Mouse (Mus musculus): ENCODE data around the gene Mapk14. TPM values are rescaled to one million over a fixed set of nuclear protein-coding genes. Genes with fewer than 3 reads are reported as not detected.
A peak's percentile ranks its signal among the peaks of the same experiment; 100 is the strongest.

Gene Mapk14
- polyA plus RNA-seq, 1 experiment from 2014 or later = 22.0 TPM

- no peak overlapping the region for H3K4me2 ChIP-seq
- H3K27me3 ChIP-seq = no peaks in the 10 kb centered on the region
- peaks cover 81% of the 10 kb centered on the region for H3K36me3 ChIP-seq
- no peaks in the 10 kb centered on the region for H3K4me1 ChIP-seq (replicated peaks)
- 65% methylated on average over 6 of the region's 6 CpGs for WGBS
- no peak overlapping the region for H3K4me3 ChIP-seq
- no peak overlapping the region for H3K27ac ChIP-seq
- H3K9ac ChIP-seq = no peak overlapping the region
- H3K9me3 ChIP-seq (replicated peaks) = no peaks in the 10 kb centered on the region
- no peak for ATAC-seq (replicated peaks; ENCODE audit: insufficient number of reproducible peaks, insufficient read depth, low FRiP score, low read depth)
These were observed 54.6 kb downstream of the Mapk14 start for GRCm38 (mm10) chr17:28745773-28746172.

- H3K36me3 ChIP-seq = peaks cover 59% of the 10 kb centered on the region
- no peak overlapping the region for H3K27ac ChIP-seq
- H3K9ac ChIP-seq = no peak overlapping the region
- no peak for ATAC-seq (replicated peaks; ENCODE audit: insufficient number of reproducible peaks, insufficient read depth, low FRiP score, low read depth)
- no peak overlapping the region for H3K4me3 ChIP-seq
- H3K4me2 ChIP-seq = no peak overlapping the region
- H3K27me3 ChIP-seq = no peaks in the 10 kb centered on the region
- no peaks in the 10 kb centered on the region for H3K4me1 ChIP-seq (replicated peaks)
- 84% methylated on average over 4 of the region's 4 CpGs for WGBS
- no peaks in the 10 kb centered on the region for H3K9me3 ChIP-seq (replicated peaks)
These were observed 56.9 kb downstream of the Mapk14 start for GRCm38 (mm10) chr17:28748001-28748400.

GRCm38 (mm10) chr17:28750580-28750979, 59.5 kb downstream of the Mapk14 start:
- no peak overlapping the region for H3K4me2 ChIP-seq
- no peak overlapping the region for H3K4me3 ChIP-seq
- ATAC-seq (replicated peaks; ENCODE audit: insufficient number of reproducible peaks, insufficient read depth, low FRiP score, low read depth) = no peak
- no peaks in the 10 kb centered on the region for H3K27me3 ChIP-seq
- no peaks in the 10 kb centered on the region for H3K9me3 ChIP-seq (replicated peaks)
- WGBS = 59% methylated on average over 6 of the region's 6 CpGs
- peaks cover 34% of the 10 kb centered on the region for H3K36me3 ChIP-seq
- no peak overlapping the region for H3K9ac ChIP-seq
- H3K27ac ChIP-seq = no peak overlapping the region
- H3K4me1 ChIP-seq (replicated peaks) = no peaks in the 10 kb centered on the region

GRCm38 (mm10) chr17:28756447-28756846, 65.3 kb downstream of the Mapk14 start:
- 65% methylated on average over 5 of the region's 5 CpGs for WGBS

GRCm38 (mm10) chr17:28757470-28757869, 66.3 kb downstream of the Mapk14 start:
- no peak overlapping the region for H3K27ac ChIP-seq
- no peak overlapping the region for H3K4me3 ChIP-seq
- no peaks in the 10 kb centered on the region for H3K9me3 ChIP-seq (replicated peaks)
- no peak overlapping the region for H3K9ac ChIP-seq
- no peak overlapping the region for H3K4me2 ChIP-seq
- no peaks in the 10 kb centered on the region for H3K36me3 ChIP-seq
- no peak for ATAC-seq (replicated peaks; ENCODE audit: insufficient number of reproducible peaks, insufficient read depth, low FRiP score, low read depth)
- H3K27me3 ChIP-seq = no peaks in the 10 kb centered on the region
- 60% methylated on average over 2 of the region's 2 CpGs for WGBS
- H3K4me1 ChIP-seq (replicated peaks) = no peaks in the 10 kb centered on the region

More at GRCm38 (mm10) chr17:28756447-28756846, 65.3 kb downstream of the Mapk14 start:
- no peak overlapping the region for H3K4me3 ChIP-seq
- ATAC-seq (replicated peaks; ENCODE audit: insufficient number of reproducible peaks, insufficient read depth, low FRiP score, low read depth) = no peak
- no peaks in the 10 kb centered on the region for H3K4me1 ChIP-seq (replicated peaks)
- H3K27me3 ChIP-seq = no peaks in the 10 kb centered on the region
- H3K36me3 ChIP-seq = no peaks in the 10 kb centered on the region
- H3K4me2 ChIP-seq = no peak overlapping the region
- no peaks in the 10 kb centered on the region for H3K9me3 ChIP-seq (replicated peaks)
- H3K27ac ChIP-seq = no peak overlapping the region
- no peak overlapping the region for H3K9ac ChIP-seq

- Histone ChIP-seq H3K4me2 (no peak overlapping the region), H3K9ac (no peak overlapping the region), H3K36me3 (no peaks in the 10 kb centered on the region), H3K27ac (no peak overlapping the region), H3K9me3 (replicated peaks) (no peaks in the 10 kb centered on the region), H3K4me3 (no peak overlapping the region), H3K4me1 (replicated peaks) (no peaks in the 10 kb centered on the region), H3K27me3 (no peaks in the 10 kb centered on the region)
- ATAC-seq (replicated peaks; ENCODE audit: insufficient number of reproducible peaks, insufficient read depth, low FRiP score, low read depth) = no peak
- 53% methylated on average over 8 of the region's 8 CpGs for WGBS
These were observed 69.7 kb downstream of the Mapk14 start for GRCm38 (mm10) chr17:28760736-28761312.

GRCm38 (mm10) chr17:28761871-28762270, 70.7 kb downstream of the Mapk14 start:
- Histone ChIP-seq H3K4me2 (no peak overlapping the region), H3K27me3 (no peaks in the 10 kb centered on the region; the same call in 1 of the 2 replicates)
- no peak for ATAC-seq (replicated peaks; ENCODE audit: insufficient number of reproducible peaks, insufficient read depth, low FRiP score, low read depth)

GRCm38 (mm10) chr17:28766203-28766602, 75.1 kb downstream of the Mapk14 start:
- no peak for ATAC-seq (replicated peaks; ENCODE audit: insufficient number of reproducible peaks, insufficient read depth, low FRiP score, low read depth)
- Histone ChIP-seq H3K27ac (no peak overlapping the region), H3K4me1 (replicated peaks) (peaks cover 19% of the 10 kb centered on the region), H3K4me3 (no peak overlapping the region), H3K4me2 (no peak overlapping the region), H3K27me3 (peaks cover 34% of the 10 kb centered on the region), H3K36me3 (no peaks in the 10 kb centered on the region), H3K9me3 (replicated peaks) (no peaks in the 10 kb centered on the region), H3K9ac (no peak overlapping the region)
- WGBS = 47% methylated on average over 3 of the region's 3 CpGs

More at GRCm38 (mm10) chr17:28761871-28762270, 70.7 kb downstream of the Mapk14 start:
- H3K4me3 ChIP-seq = no peak overlapping the region
- H3K9me3 ChIP-seq (replicated peaks) = no peaks in the 10 kb centered on the region
- no peaks in the 10 kb centered on the region for H3K4me1 ChIP-seq (replicated peaks)
- no peak overlapping the region for H3K27ac ChIP-seq
- H3K9ac ChIP-seq = no peak overlapping the region
- WGBS = 15% methylated on average over 3 of the region's 3 CpGs
- no peaks in the 10 kb centered on the region for H3K36me3 ChIP-seq

- Histone ChIP-seq H3K9me3 (replicated peaks) (no peaks in the 10 kb centered on the region), H3K4me3 (no peak overlapping the region), H3K4me1 (replicated peaks) (peaks cover 19% of the 10 kb centered on the region), H3K27ac (no peak overlapping the region), H3K27me3 (peaks cover 35% of the 10 kb centered on the region), H3K36me3 (no peaks in the 10 kb centered on the region), H3K4me2 (no peak overlapping the region), H3K9ac (no peak overlapping the region)
- 78% methylated on average over 11 of the region's 11 CpGs for WGBS
- ATAC-seq (replicated peaks; ENCODE audit: insufficient number of reproducible peaks, insufficient read depth, low FRiP score, low read depth) = no peak
These were observed 75.8 kb downstream of the Mapk14 start for GRCm38 (mm10) chr17:28766781-28767515.

- H3K27ac ChIP-seq = no peak within 1 kb of the TSS
- H3K4me1 ChIP-seq (replicated peaks) = peaks cover 19% of the 10 kb centered on the region
- H3K9me3 ChIP-seq (replicated peaks) = no peaks in the 10 kb centered on the region
- peak within 1 kb of the TSS; percentile 50 for H3K4me3 ChIP-seq
- ATAC-seq (replicated peaks; ENCODE audit: insufficient number of reproducible peaks, insufficient read depth, low FRiP score, low read depth) = no peak
- H3K9ac ChIP-seq = peak within 1 kb of the TSS; percentile 48
- 2% methylated on average over 52 of the region's 58 CpGs for WGBS
- H3K36me3 ChIP-seq = no peaks in the 10 kb centered on the region
- H3K4me2 ChIP-seq = peak within 1 kb of the TSS; percentile 81
- peaks cover 40% of the 10 kb centered on the region for H3K27me3 ChIP-seq
These were observed 78.2 kb downstream of the Mapk14 start, which contains the start of gene Mapk13 for GRCm38 (mm10) chr17:28769121-28769874. Gene Mapk13 (plus strand): TSS chr17:28769297.

- no peaks in the 10 kb centered on the region for H3K36me3 ChIP-seq
- no peak overlapping the region for H3K27ac ChIP-seq
- peak overlapping the region; percentile 81 for H3K4me2 ChIP-seq
- H3K9me3 ChIP-seq (replicated peaks) = no peaks in the 10 kb centered on the region
- peak overlapping the region; percentile 48 for H3K9ac ChIP-seq
- H3K4me3 ChIP-seq = peak overlapping the region; percentile 50
- 0 out of 2 replicates have a peak, but pooled peaks have one; percentile 35 for ATAC-seq (replicated peaks; ENCODE audit: insufficient number of reproducible peaks, insufficient read depth, low FRiP score, low read depth)
- WGBS = 1% methylated on average over 24 of the region's 24 CpGs
- peaks cover 19% of the 10 kb centered on the region for H3K4me1 ChIP-seq (replicated peaks)
- peaks cover 40% of the 10 kb centered on the region for H3K27me3 ChIP-seq
These were observed 78.8 kb downstream of the Mapk14 start for GRCm38 (mm10) chr17:28769875-28770421.
